Mouse (Mus musculus): ENCODE data around the gene Mto1. TPM values are rescaled to one million over a fixed set of nuclear protein-coding genes. Genes with fewer than 3 reads are reported as not detected.

Gene Mto1
- polyA plus RNA-seq, 1 experiment: 20.7 TPM

- TF ChIP-seq GATA1 (IDR thresholded peaks at IDR 0.05; ENCODE audit: low read length): no peak
Measured at GRCm38 (mm10) chr9:78493171-78493570, 45.2 kb downstream of the Mto1 start.

DNA sequence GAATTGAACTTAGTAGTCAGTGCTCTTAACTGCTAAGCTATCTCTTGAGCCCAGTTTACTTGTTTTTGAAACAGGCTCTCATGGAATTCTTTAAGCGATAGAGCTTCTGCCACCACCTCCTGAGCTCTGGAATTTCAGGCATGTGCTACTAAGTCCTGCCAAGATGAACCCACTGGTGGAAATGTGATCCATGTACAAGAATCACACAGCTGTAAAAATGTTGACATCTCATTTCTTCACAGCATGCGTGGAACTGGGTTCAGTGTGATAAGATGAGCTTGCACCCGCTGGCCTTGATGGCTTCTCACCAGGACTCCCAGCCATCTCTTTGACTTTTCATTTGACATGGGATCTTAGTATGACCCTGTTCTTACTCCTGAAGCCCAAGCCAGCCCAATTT, 52.4 kb downstream of the Mto1 start:
- no peak for TF ChIP-seq GATA1 (IDR thresholded peaks at IDR 0.05; ENCODE audit: low read length)

DNA sequence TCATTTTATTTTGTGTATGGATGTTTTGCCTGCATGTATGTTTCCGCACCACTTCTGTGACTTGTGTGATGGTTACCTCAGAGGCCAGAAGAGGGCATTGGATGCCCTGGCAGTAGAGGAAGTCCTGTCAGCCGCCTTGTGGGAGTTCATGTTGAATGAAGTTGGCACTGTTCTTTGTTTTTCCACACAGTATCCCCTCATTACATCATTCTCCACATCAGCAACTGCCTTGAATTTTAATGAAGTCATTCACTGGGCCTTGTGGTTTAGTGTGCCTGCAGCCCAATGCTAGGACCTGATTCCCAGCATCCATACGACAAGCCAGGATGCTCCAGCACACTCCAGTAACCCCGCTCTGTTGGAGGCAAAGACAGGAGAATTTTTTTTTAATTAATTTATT, 53.3 kb downstream of the Mto1 start:
- no peak for TF ChIP-seq GATA1 (IDR thresholded peaks at IDR 0.05; ENCODE audit: low read length)

- TF ChIP-seq GATA1 (IDR thresholded peaks at IDR 0.05; ENCODE audit: low read length): no peak
Measured at GRCm38 (mm10) chr9:78503223-78504079, 55.4 kb downstream of the Mto1 start.

GRCm38 (mm10) chr9:78504133-78504532, 56.1 kb downstream of the Mto1 start:
- TF ChIP-seq GATA1 (IDR thresholded peaks at IDR 0.05; ENCODE audit: low read length): no peak

DNA sequence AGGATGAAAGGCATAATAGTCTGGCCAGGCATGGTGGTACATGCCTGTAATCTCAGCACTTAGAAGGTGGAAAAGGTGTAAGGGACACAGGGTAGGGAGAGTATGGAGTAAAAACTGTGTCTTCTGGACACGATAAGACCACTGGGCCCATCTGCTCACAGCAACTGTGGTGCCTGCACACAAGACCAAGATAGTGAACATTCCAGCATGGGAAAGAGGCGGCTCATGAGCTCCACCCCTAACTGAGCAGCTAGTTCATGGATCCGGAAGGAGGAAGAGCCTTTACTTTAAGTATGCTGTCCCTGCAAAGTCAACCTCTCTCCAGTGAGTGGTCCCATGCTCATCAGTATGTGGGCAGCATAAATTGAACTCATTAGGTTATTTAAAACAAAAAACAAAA, 56.7 kb downstream of the Mto1 start:
- TF ChIP-seq GATA1 (IDR thresholded peaks at IDR 0.05; ENCODE audit: low read length): no peak

DNA sequence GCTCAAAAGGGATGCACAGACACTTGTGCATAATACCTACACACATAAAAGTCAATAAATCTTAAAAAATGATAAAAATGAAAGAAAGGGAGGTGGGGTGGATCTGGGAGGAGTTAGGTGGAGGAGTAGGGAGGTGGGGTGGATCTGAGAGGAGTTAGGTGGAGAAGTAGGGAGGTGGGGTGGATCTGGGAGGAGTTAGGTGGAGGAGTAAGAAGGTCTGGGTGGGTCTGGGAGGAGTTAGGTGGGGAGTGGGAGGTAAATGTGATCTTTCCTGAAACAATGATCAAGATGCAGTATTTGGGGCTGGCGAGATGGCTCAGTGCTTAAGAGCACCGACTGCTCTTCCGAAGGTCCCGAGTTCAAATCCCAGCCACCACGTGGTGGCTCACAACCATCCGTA, 57.2 kb downstream of the Mto1 start:
- no peak for TF ChIP-seq GATA1 (IDR thresholded peaks at IDR 0.05; ENCODE audit: low read length)

GRCm38 (mm10) chr9:78506002-78506721, 58.2 kb downstream of the Mto1 start:
- peak; percentile 17 for TF ChIP-seq GATA1 (IDR thresholded peaks at IDR 0.05; ENCODE audit: low read length)

- TF ChIP-seq GATA1 (IDR thresholded peaks at IDR 0.05; ENCODE audit: low read length): no peak
Measured at GRCm38 (mm10) chr9:78506722-78507077, 58.7 kb downstream of the Mto1 start.

DNA sequence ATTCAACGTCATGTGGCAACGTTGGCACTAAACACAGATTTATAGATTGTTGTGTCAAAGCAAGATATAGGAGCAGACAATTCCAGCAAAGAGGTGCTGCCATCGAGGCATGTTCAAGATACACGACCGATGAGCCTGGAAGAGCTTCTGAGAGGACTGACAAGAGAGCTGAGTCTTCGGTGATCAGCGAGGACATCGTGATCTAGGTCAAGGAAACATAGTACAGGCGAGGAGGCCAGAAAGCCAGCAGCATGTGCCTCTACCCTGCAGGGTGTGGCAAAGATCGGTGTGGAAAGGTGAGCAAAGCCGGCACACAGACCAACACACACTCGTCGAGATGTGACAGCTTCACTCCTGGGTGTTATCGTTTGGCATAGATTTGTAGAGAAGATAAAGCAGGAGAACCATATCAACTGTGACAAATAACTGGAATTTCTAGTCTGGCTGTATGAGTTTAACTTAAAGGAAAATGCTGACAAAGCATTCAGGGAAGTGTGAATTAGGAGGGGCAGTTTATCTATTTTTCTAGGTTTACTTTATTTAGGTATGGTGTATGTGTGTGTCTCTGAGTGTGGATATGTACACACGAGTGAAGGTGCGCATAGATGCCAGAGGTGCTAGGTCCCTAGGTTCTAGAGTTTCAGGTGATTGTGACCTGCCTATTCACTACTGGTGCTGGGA, 60.2 kb downstream of the Mto1 start:
- no peak for TF ChIP-seq GATA1 (IDR thresholded peaks at IDR 0.05; ENCODE audit: low read length)

DNA sequence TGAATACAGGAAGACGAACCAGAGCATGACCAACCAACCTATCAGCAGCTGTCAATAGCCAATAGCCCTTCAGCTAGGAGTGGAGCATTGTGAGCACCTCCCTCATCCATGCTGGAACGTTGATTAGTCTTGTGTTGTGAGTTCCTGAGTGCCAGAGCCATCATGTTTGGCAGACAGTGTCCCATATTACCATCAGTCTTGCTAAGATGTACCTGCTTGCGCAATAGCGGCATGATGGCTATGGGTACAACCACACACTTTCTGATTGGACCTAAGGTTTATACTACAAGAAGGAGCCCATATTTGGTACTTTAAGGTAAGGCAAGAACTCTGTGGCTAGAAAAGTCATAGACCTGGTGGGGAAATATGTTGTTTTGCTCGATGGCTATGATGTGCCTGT, 63.7 kb downstream of the Mto1 start:
- no peak for TF ChIP-seq GATA1 (IDR thresholded peaks at IDR 0.05; ENCODE audit: low read length)

DNA sequence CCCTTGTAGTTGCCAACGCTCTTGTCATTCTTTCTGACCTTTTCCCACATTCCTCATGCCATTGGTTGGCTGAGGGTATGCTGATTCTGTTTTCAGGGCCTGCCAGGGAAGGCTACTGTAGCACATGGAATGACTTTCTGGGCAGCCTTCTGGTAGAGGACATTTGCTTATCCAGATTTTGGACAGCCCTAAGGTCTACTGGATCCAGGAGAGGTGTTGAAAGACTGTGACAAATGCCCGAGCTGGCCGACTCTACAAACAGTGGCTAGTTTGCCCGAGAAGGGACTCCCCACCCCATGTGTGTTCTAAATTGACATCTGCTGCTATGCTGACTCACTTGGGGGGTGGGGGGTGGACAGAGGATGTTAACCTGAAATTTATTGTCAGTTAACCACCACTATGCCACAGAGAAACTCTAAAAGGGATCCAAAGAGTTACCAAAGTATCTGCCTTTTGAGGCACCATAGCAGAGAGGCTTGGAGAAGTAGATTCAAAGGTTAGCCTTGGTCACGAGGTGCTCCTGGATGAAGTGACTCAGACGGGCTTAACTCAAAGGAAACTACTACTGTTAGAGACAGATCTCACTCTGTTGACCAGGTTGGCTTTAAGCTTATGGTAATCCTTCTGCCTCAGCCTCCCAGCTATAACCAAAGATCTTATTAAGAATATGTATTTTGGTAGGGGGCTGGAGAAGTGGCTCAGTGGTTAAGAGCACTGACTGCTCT, 65.9 kb downstream of the Mto1 start:
- TF ChIP-seq GATA1 (IDR thresholded peaks at IDR 0.05; ENCODE audit: low read length): no peak

DNA sequence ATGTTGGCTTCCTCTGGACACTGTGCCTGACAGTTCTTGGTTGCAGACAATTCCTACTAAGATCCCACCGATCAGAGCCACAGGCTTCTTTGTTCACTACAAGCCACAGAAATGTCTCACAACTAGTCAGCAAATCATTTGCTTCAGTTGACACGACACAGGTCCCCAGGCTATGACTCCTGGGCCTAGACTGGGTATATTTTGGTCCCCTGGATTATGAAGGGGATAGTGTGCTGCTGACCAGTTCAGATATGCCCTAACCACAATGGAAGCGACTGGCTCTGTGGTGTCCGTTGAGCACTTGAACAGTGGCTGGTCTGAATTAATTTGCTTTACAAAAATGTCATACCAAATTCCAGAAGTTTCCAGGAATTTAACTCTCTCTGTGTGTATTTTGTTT, 66.7 kb downstream of the Mto1 start:
- TF ChIP-seq GATA1 (IDR thresholded peaks at IDR 0.05; ENCODE audit: low read length): no peak

DNA sequence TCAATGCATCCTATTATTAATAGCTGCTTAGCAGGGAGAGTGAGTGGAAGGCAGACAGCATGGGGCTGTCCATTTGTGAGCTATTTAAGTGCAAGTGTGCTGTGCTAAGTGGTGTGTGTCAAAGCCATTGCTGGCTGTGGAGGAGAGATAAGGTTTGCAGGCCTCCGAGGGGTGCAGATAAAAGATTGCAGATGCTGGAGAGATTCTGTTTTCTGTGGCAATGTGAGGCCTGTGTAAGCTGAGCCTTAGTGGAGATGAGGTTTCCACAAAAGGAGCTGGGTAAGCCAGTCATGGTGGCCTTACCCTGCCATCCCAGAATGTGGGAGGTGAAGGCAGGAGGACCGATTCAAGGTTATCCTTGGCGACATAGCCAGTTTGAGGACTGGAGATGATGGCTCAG, 68.1 kb downstream of the Mto1 start:
- peak; percentile 98 for TF ChIP-seq GATA1 (IDR thresholded peaks at IDR 0.05; ENCODE audit: low read length)

DNA sequence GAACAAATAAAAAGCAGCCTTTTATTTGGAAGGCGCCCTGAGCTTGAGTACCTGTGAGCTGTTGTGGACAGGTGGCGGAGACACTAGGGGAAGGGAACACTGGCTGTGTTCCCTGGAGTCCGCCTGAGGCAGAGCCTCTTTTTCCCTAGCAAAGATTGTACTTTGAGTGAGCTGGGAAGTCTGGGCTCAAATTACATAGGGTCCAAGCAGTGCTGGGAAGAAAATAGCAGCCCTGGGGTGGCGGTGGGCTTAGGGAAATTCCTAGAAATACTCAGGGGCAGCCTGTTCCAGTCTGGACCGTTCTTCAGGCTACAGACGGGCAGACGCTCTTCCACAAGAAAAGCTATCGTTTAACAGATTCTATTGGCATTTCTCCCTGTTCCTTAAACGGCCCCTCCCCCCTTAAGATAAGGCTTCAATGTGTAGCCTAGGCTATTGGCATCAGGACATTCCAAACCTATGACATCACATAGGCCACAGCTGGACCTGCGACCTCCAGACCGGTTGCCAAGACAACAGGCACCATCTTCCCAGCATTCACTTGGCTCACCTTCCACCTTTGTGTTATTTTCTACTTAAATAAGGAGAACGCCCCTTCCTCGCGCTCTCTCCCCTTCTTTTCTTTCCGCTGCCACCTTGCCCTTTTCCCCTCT, 72.2 kb downstream of the Mto1 start:
- TF ChIP-seq GATA1 (IDR thresholded peaks at IDR 0.05; ENCODE audit: low read length): no peak
